Mouse (Mus musculus): ENCODE measurements around the gene Fermt2.

Gene Fermt2

DNA sequence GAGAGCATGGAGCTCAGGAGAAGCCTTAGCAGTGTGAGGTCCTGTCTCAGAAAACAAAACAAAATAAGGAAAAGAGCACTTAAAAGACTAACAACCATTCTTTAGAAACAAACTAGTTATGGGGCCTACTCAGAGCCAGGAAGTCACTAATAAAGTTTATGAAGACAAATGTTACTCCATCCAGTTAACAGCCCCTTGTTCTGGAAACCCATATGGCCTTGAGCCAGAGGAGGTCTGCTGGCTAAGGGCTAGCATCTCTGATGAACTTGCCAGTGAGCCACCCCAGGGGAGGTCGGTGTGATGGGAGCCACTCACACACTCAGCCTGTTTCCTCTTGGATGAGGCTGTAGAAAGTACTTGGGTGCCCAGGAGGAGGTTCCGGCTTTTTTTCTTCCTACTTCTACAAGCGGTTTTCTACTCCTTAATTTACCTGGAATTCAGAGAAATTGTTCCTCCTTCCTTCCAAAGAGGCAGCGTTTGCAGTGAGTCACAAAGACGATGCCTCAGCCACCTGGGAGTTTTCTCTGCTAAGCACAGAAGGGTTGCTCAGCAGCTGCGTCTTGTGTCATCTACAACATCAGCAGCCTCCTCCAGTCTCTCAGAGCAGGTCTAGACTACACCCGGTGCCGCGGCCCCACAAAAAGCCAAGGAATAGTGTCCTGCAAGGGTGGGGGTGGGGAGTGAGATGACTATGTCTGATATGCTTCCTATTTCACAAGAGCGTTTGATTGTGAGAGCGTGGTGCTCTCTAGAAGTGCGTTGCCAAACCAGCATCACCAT, 86.9 kb downstream of the Fermt2 start:
- no peak for DNase-seq (ENCODE audit: low read depth, low spot score)
- H3K27me3 ChIP-seq (ENCODE audit: control insufficient read depth, insufficient read depth, low read length, poor library complexity, severe bottlenecking), result no peaks in the 10 kb centered on the region
- no peaks in the 10 kb centered on the region for H3K36me3 ChIP-seq (ENCODE audit: control insufficient read depth, insufficient read depth, low read length, poor library complexity, severe bottlenecking)

DNA sequence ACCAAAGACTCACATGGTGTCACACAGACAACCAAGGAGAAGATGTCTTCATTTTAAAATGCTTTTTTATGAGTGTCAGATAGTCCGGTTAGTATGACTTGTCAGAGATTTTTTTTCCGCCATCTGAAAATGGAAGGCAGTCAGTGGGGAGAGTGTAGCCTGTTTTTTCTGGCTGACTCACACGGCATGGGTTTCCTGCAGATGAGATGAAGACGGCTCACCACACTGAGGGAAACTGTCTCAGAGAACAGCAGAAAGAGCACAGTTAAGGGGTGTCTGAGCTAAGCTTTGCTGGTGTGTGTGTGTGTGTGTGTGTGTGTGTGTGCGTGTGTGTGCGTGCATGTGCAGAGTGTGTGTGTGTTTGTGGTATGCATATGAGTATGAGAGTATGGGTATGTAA, 88.6 kb downstream of the Fermt2 start:
- no peaks in the 10 kb centered on the region for H3K36me3 ChIP-seq (ENCODE audit: control insufficient read depth, insufficient read depth, low read length, poor library complexity, severe bottlenecking)
- H3K27me3 ChIP-seq (ENCODE audit: control insufficient read depth, insufficient read depth, low read length, poor library complexity, severe bottlenecking), result no peaks in the 10 kb centered on the region
- DNase-seq (ENCODE audit: low read depth, low spot score), result no peak

DNA sequence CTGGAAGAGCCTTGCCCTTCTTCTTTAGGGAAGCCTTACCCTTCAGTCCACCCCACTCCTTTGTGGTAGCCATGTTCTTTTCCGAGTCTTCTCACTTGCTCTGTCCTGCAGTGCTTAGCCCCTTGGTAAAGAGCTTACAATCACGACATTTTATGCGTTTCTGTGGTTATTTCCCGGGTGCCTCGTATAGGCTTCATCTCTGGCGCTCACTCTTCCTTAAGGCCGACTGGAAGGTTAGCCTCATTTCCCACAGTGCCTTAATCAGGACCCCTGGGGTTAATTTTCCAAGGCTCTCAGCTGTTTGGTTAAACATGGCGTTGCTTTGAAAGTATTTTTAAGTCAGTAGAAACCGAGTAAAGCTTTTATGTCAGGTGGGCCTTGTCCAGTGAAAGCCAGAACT, 90.5 kb downstream of the Fermt2 start:
- no peak for DNase-seq (ENCODE audit: low read depth, low spot score)
- no peaks in the 10 kb centered on the region for H3K27me3 ChIP-seq (ENCODE audit: control insufficient read depth, insufficient read depth, low read length, poor library complexity, severe bottlenecking)
- H3K36me3 ChIP-seq (ENCODE audit: control insufficient read depth, insufficient read depth, low read length, poor library complexity, severe bottlenecking), result no peaks in the 10 kb centered on the region

DNA sequence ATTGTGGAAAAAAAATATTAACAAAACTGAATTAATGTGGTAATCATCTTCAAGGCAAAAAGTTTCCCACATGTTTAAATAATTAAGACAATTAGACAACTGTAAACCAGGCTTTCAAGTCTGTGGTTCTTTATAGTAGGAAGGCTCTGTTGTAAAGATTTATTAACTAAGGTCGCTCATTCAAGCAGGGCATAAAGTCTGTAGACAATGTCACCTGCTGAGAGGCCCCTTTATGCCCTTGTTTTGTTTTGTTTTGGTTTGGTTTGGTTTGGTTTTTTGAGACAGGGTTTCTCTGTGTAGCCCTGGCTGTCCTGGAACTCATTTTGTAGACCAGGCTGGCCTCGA, 91.0 kb downstream of the Fermt2 start:
- no peaks in the 10 kb centered on the region for H3K27me3 ChIP-seq (ENCODE audit: control insufficient read depth, insufficient read depth, low read length, poor library complexity, severe bottlenecking)
- H3K36me3 ChIP-seq (ENCODE audit: control insufficient read depth, insufficient read depth, low read length, poor library complexity, severe bottlenecking), result no peaks in the 10 kb centered on the region
- DNase-seq (ENCODE audit: low read depth, low spot score), result no peak

DNA sequence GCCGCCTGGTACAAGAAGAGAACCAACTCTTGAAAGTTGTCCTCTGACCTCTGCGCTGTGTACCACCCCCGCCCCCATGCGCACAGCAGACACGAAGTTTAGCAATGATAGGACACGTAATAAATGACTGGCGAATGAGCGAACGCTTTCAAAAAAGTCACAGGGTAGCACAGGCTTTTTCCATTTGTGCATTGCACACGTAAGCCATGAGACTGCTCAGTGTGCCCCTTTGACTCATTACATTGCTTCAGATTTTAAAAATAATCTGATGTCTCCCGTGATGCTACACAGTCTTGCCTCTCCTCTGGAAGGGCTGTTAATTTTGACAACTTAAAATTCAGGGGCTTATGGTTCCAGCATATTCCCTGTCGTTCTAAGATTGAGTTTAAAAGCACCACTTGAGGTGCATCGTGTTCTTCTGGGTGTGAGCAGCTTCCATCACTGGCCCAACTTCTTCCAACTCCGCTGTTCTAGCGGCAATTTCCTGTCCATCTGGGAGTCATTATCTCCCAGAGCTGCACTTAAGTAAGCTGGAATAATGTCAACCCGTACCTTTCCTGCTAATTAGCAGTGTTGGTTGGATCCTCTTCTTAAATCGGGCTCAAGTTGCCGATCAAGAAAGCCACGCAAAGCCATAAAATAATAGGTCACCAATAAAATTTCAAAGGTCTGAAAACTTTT, 91.5 kb downstream of the Fermt2 start:
- no peaks in the 10 kb centered on the region for H3K36me3 ChIP-seq (ENCODE audit: control insufficient read depth, insufficient read depth, low read length, poor library complexity, severe bottlenecking)
- no peak for DNase-seq (ENCODE audit: low read depth, low spot score)
- no peaks in the 10 kb centered on the region for H3K27me3 ChIP-seq (ENCODE audit: control insufficient read depth, insufficient read depth, low read length, poor library complexity, severe bottlenecking)

DNA sequence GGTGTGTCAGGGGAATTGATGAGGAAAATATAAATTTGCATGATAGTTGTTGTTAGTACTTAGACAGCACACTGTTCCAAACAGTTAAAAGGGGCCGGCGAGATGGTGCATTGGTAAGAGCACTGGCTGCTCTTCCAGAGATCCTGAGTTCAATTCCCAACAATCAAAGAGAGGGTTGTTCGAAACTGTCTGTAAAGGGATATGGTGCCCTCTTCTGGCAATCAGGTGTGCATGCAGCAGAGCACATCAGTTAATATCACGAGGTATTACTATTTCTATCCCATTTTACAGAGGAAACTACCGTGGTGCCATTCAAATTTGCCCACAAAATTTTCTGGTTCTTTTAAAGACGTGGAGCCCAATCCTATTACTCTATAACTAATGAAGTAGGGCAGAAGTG, 95.7 kb downstream of the Fermt2 start:
- DNase-seq (ENCODE audit: low read depth, low spot score), result no peak
- H3K27me3 ChIP-seq (ENCODE audit: control insufficient read depth, insufficient read depth, low read length, poor library complexity, severe bottlenecking), result no peaks in the 10 kb centered on the region
- no peaks in the 10 kb centered on the region for H3K36me3 ChIP-seq (ENCODE audit: control insufficient read depth, insufficient read depth, low read length, poor library complexity, severe bottlenecking)

DNA sequence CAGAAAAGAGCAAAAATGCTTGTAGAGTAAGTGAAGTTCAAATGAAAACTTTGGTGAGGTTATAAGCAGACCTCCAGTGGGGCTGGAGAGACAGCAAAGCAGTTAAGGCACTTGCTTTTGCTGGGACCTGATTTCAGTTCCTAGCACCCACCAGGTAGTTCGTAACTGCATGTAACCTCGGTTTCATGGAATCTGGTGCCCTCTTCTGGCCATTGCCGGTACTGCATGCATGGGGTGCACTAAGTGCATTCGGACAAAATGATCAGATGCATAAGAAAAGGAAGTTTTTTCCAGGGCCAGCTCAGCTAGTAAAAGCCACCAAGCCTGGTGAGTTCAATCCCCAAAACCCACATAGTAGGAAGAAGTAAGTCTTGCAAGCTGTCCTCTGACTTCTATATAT, 97.9 kb downstream of the Fermt2 start:
- Histone ChIP-seq H3K27me3 (ENCODE audit: control insufficient read depth, insufficient read depth, low read length, poor library complexity, severe bottlenecking) (no peaks in the 10 kb centered on the region), H3K36me3 (ENCODE audit: control insufficient read depth, insufficient read depth, low read length, poor library complexity, severe bottlenecking) (no peaks in the 10 kb centered on the region)
- DNase-seq (ENCODE audit: low read depth, low spot score), result peak; percentile 24

DNA sequence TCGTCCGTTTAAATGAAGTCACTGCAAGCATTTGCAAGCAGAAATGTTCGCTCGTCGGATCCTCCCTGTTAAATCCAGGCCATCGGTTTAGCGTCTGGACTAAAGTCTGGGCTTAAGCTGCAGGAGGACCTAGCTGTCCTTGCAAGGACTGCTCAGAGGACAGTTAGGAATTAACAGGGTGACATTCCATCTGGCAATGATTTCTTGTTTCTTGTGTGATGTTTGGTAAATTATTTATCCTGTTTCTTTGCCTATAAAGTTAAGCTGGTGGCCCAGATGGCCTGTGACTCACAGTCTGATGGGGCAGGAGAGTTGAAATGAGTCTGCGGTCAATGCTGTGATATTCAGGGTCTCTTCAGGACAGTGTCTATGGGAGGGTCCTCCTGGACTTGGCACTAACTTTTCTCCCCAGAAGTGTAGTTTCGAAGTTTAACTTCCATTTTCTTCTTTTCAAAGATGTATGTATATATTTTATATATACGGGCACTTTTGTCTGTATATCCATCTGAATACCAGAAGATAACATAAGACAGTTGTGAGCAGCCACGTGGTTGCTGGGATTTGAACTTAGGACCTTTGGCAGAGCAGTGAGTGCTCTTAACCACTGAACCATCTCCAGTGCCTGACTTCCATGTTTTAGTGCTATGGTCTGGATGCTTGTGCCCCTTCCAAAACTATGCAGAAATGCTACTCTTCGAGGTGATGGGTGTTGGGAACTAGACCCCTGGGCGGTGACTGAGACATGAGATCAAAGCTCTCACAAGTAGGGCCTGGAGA, 99.7 kb downstream of the Fermt2 start:
- H3K36me3 ChIP-seq (ENCODE audit: control insufficient read depth, insufficient read depth, low read length, poor library complexity, severe bottlenecking), result no peaks in the 10 kb centered on the region
- DNase-seq (ENCODE audit: low read depth, low spot score), result no peak
- H3K27me3 ChIP-seq (ENCODE audit: control insufficient read depth, insufficient read depth, low read length, poor library complexity, severe bottlenecking), result no peaks in the 10 kb centered on the region

DNA sequence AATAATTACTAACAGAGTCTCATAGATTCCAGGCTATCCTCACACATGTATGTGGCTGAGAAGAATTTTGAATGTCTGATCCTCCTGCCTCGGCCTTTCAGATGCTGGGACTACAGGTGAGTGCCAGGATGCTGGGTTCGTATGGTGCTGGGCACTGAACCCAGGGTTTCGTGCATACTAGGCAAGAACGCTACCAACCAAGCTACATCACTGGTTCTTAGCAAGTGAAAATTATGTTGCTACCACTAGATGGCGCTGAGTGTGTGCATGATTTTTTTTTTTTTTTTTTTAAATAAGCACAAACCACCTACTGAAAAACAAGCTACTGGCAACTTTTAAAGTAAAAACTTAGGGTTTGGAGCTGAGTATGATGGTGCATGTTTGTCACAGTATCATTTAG, 106.7 kb downstream of the Fermt2 start:
- Histone ChIP-seq H3K36me3 (ENCODE audit: control insufficient read depth, insufficient read depth, low read length, poor library complexity, severe bottlenecking) (no peaks in the 10 kb centered on the region), H3K27me3 (ENCODE audit: control insufficient read depth, insufficient read depth, low read length, poor library complexity, severe bottlenecking) (no peaks in the 10 kb centered on the region)
- DNase-seq (ENCODE audit: low read depth, low spot score), result peak; percentile 69

DNA sequence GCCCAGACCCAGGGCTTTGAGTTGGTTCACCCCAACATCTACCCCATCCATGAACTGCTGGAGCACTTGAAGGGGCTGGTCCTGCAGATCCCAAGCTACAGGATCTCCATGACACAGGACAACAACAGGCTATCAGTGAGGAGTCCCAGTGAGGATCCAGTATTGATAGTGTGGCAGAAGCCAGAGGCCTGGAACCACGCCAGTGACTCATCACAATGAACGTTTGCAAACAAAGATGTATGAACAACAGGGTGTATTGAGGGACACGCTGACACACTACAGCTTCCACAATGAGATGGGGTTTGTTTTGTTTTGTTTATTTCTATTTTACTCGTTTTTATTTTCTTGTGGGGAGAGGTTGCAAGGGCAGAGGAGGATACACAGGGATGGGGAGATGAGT, 107.5 kb downstream of the Fermt2 start:
- H3K36me3 ChIP-seq (ENCODE audit: control insufficient read depth, insufficient read depth, low read length, poor library complexity, severe bottlenecking), result no peaks in the 10 kb centered on the region
- H3K27me3 ChIP-seq (ENCODE audit: control insufficient read depth, insufficient read depth, low read length, poor library complexity, severe bottlenecking), result no peaks in the 10 kb centered on the region
- DNase-seq (ENCODE audit: low read depth, low spot score), result no peak

DNA sequence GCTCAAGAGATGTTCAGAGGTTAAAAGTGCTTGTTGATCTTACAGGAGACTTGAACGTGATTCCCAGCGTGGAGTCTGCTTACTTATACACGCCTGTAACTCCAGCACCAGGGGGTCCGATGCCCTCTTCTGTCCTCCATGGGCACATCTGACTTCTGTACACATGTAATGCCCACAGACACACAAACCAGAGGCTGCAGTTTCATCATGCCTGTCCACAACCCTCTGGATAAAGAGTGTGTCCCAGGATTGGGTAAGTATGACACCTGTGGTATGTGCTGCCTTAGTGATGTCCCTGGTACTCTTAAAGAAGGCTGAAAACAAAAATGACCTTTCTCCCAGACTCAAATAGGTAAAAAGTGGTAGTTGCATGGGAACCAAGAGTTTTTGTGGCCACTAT, 110.6 kb downstream of the Fermt2 start:
- no peak for DNase-seq (ENCODE audit: low read depth, low spot score)
- H3K27me3 ChIP-seq (ENCODE audit: control insufficient read depth, insufficient read depth, low read length, poor library complexity, severe bottlenecking), result no peaks in the 10 kb centered on the region
- no peaks in the 10 kb centered on the region for H3K36me3 ChIP-seq (ENCODE audit: control insufficient read depth, insufficient read depth, low read length, poor library complexity, severe bottlenecking)

DNA sequence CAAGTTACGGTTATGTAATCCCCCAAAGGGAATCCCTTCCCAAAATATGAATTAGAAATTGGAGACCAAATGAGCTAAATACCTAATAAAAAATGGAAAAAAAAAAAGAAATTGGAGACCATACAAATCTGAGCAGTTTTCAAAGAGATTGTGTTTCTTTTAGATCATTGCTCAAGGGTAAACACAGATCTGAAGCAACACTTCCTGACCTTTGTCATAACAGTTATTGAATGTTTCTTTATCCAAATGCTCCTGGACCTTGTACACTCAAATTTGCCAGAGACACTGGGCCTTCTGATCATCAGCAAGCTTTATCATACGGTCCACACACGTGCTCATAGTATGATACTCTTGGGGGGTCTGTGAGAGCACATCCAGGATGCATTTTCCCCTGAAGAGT, 111.4 kb downstream of the Fermt2 start:
- no peak for DNase-seq (ENCODE audit: low read depth, low spot score)
- no peaks in the 10 kb centered on the region for H3K36me3 ChIP-seq (ENCODE audit: control insufficient read depth, insufficient read depth, low read length, poor library complexity, severe bottlenecking)
- H3K27me3 ChIP-seq (ENCODE audit: control insufficient read depth, insufficient read depth, low read length, poor library complexity, severe bottlenecking), result no peaks in the 10 kb centered on the region

DNA sequence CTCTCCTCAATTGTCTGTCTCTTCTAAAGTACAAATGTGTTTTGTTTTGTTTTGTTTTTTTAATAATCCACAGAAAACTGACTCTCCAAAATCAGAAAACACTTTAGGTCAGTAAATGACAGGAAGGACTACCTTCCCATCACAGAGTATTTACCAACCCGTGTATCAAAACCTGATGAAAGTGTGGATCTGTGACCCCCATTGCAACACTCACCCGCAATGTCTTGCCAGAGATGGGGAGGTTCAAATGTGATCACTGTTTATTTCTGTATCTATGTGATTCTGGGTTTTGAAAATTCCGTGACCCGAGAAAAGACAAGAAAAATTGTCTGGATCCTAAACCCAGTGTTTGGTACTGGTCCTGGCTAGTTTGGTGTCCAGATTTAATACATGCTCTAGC, 113.7 kb downstream of the Fermt2 start:
- DNase-seq (ENCODE audit: low read depth, low spot score), result no peak
- Histone ChIP-seq H3K36me3 (ENCODE audit: control insufficient read depth, insufficient read depth, low read length, poor library complexity, severe bottlenecking) (no peaks in the 10 kb centered on the region), H3K27me3 (ENCODE audit: control insufficient read depth, insufficient read depth, low read length, poor library complexity, severe bottlenecking) (no peaks in the 10 kb centered on the region)

All from splenic B cell, adult 2 months (primary cell).